Mouse (Mus musculus): ENCODE measurements around the gene Mylk. TPM values are rescaled to one million over a fixed set of nuclear protein-coding genes. Genes with fewer than 3 reads are reported as not detected.

Mylk gene
- polyA plus RNA-seq, 1 experiment from 2014 or later: 4.7 TPM

GRCm38 (mm10) chr16:34847638-34848037 lies 102.6 kb downstream of the Mylk start:
- no peak overlapping the region for H3K4me2 ChIP-seq
- no peak for ATAC-seq (ENCODE audit: insufficient number of reproducible peaks, insufficient read depth, low FRiP score, low TSS enrichment, low read depth)
- peaks cover 19% of the 10 kb centered on the region for H3K4me1 ChIP-seq (replicated peaks)
- peak overlapping the region; percentile 56; the same call in 1 of the 2 replicates for H3K27ac ChIP-seq
- no peaks in the 10 kb centered on the region; the same call in 1 of the 2 replicates for H3K9me3 ChIP-seq
- no peaks in the 10 kb centered on the region for H3K36me3 ChIP-seq
- no peak overlapping the region for H3K9ac ChIP-seq (replicated peaks)
- 46% methylated on average over 3 of the region's 3 CpGs for WGBS
- H3K27me3 ChIP-seq: no peaks in the 10 kb centered on the region; the same call in 1 of the 2 replicates
- no peak overlapping the region for H3K4me3 ChIP-seq (replicated peaks)

DNA sequence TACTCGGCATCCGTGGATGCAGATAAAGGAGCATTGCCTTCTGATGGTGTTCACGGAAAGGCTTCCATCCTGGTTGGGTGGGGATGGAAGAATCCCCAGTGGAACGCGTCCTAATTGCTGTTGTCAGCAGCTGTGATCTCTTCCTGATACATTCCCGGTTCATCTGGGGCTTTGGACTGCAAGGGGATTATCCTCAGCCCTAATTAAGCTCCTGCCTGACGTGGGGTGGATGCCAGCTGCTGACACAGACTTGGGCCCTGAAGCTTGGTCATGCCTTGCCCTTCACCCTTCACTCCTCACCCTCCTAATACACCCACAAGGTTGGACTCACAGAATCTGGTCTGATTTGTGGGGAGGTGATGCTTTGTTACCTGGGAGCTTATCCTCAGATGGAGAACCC lies 109.1 kb downstream of the Mylk start:
- Histone ChIP-seq H3K36me3 (no peaks in the 10 kb centered on the region), H3K4me2 (no peak overlapping the region), H3K9me3 (no peaks in the 10 kb centered on the region), H3K27ac (no peak overlapping the region), H3K4me3 (replicated peaks) (no peak overlapping the region), H3K27me3 (peaks cover 3% of the 10 kb centered on the region; the same call in 1 of the 2 replicates), H3K4me1 (replicated peaks) (peaks cover 20% of the 10 kb centered on the region), H3K9ac (replicated peaks) (no peak overlapping the region)
- ATAC-seq (ENCODE audit: insufficient number of reproducible peaks, insufficient read depth, low FRiP score, low TSS enrichment, low read depth): no peak
- WGBS: 71% methylated on average over 7 of the region's 7 CpGs

GRCm38 (mm10) chr16:34855136-34855535 lies 110.1 kb downstream of the Mylk start:
- H3K9ac ChIP-seq (replicated peaks): no peak overlapping the region

DNA sequence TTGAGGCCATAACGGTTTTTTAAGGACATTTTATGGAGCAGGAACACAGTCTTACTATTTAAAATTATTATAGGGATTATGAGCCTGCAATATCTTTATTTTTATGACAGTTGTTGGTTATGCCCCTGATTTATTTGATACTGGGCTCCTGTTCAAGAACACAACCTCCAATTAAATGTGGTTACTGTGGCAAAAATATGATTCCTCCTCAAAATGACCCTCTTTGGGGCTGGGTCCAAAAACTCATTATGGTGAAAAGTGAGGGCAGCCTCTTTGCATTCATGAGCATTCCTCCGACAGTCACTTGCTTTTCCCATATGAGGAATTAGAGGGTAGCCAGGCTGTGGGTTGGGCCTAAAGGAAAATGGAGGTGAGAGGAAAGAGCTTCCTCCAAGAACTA lies 110.7 kb downstream of the Mylk start:
- no peak for ATAC-seq (ENCODE audit: insufficient number of reproducible peaks, insufficient read depth, low FRiP score, low TSS enrichment, low read depth)
- no peak overlapping the region for H3K4me3 ChIP-seq (replicated peaks)
- H3K9ac ChIP-seq (replicated peaks): no peak overlapping the region
- no peaks in the 10 kb centered on the region for H3K9me3 ChIP-seq
- WGBS: 31% methylated on average over 2 of the region's 2 CpGs
- H3K4me2 ChIP-seq: no peak overlapping the region
- H3K27ac ChIP-seq: no peak overlapping the region
- H3K4me1 ChIP-seq (replicated peaks): peaks cover 20% of the 10 kb centered on the region
- H3K36me3 ChIP-seq: no peaks in the 10 kb centered on the region
- peaks cover 3% of the 10 kb centered on the region; the same call in 1 of the 2 replicates for H3K27me3 ChIP-seq

More at GRCm38 (mm10) chr16:34855136-34855535, 110.1 kb downstream of the Mylk start:
- no peak for ATAC-seq (ENCODE audit: insufficient number of reproducible peaks, insufficient read depth, low FRiP score, low TSS enrichment, low read depth)
- WGBS: 78% methylated on average over 6 of the region's 6 CpGs
- H3K4me3 ChIP-seq (replicated peaks): no peak overlapping the region
- H3K27ac ChIP-seq: no peak overlapping the region
- H3K27me3 ChIP-seq: peaks cover 3% of the 10 kb centered on the region; the same call in 1 of the 2 replicates
- no peaks in the 10 kb centered on the region for H3K36me3 ChIP-seq
- no peak overlapping the region for H3K4me2 ChIP-seq
- peaks cover 20% of the 10 kb centered on the region for H3K4me1 ChIP-seq (replicated peaks)
- H3K9me3 ChIP-seq: no peaks in the 10 kb centered on the region

DNA sequence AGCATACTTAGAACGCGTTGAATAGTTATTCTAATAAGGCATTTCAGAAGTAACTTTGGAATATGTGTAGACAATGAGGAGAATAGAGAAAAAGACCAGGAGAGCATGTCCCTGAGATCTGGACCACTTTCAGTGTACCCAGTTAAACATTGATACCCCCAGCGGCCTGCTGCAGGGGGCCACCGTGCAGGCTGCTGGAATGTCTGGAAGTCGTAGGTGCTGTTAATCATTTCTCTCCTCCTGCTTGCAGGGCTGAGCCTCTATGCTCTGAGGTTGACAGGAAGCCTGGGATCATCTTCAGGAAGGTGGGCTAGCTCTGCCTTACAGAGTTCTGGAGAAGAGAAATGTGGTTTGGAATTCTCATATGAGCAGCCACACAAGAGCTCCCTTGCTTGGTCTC lies 112.6 kb downstream of the Mylk start:
- Histone ChIP-seq H3K27ac (no peak overlapping the region), H3K36me3 (no peaks in the 10 kb centered on the region), H3K4me1 (replicated peaks) (peaks cover 20% of the 10 kb centered on the region), H3K27me3 (peaks cover 3% of the 10 kb centered on the region; the same call in 1 of the 2 replicates), H3K4me2 (no peak overlapping the region), H3K9ac (replicated peaks) (no peak overlapping the region), H3K4me3 (replicated peaks) (no peak overlapping the region), H3K9me3 (no peaks in the 10 kb centered on the region)
- WGBS: 60% methylated on average over 5 of the region's 5 CpGs
- no peak for ATAC-seq (ENCODE audit: insufficient number of reproducible peaks, insufficient read depth, low FRiP score, low TSS enrichment, low read depth)

GRCm38 (mm10) chr16:34860761-34861160 lies 115.8 kb downstream of the Mylk start:
- H3K27ac ChIP-seq: no peak overlapping the region
- no peak overlapping the region for H3K4me3 ChIP-seq (replicated peaks)
- H3K4me2 ChIP-seq: no peak overlapping the region
- ATAC-seq (ENCODE audit: insufficient number of reproducible peaks, insufficient read depth, low FRiP score, low TSS enrichment, low read depth): no peak
- H3K36me3 ChIP-seq: no peaks in the 10 kb centered on the region
- peaks cover 12% of the 10 kb centered on the region for H3K4me1 ChIP-seq (replicated peaks)
- H3K27me3 ChIP-seq: 0 out of 2 replicates have a peak, but pooled peaks cover 3% of the 10 kb centered on the region
- no peak overlapping the region for H3K9ac ChIP-seq (replicated peaks)
- no peaks in the 10 kb centered on the region for H3K9me3 ChIP-seq
- 85% methylated on average over 3 of the region's 3 CpGs for WGBS

DNA sequence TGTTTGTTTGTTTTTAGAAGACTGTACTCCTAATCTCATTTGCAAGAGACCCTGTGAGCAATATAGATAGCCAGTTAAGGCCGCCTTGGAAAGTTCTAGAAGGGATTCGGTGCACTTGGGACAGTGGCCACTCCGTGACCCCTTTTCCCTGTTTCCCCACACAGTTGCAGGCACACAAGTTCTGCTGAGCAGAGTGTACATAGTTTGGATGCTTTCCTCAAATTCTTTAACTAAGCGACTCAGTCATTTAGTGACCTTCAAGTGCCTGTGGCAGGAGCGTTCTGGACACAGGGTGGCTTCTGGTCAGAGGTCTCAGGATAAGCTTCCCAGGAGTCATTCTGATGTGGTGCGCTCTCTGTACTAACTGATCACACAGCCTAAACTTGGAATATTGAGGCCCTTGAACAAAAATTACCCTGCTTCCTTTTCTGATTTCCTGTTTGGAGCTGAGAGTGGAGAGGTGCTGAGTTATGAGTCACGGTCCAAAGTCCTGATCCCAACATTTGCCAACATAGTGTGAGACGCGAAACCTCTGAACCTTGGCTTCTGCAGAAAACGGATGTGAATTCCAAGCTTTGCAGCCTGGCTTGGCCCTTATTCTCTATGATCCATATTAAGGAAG lies 116.8 kb downstream of the Mylk start:
- Histone ChIP-seq H3K36me3 (no peaks in the 10 kb centered on the region), H3K9me3 (no peaks in the 10 kb centered on the region), H3K9ac (replicated peaks) (no peak overlapping the region), H3K27ac (no peak overlapping the region), H3K4me1 (replicated peaks) (0 out of 2 replicates have a peak, but pooled peaks cover 4% of the 10 kb centered on the region), H3K27me3 (0 out of 2 replicates have a peak, but pooled peaks cover 3% of the 10 kb centered on the region), H3K4me3 (replicated peaks) (no peak overlapping the region), H3K4me2 (no peak overlapping the region)
- ATAC-seq (ENCODE audit: insufficient number of reproducible peaks, insufficient read depth, low FRiP score, low TSS enrichment, low read depth): no peak
- WGBS: 74% methylated on average over 10 of the region's 10 CpGs

DNA sequence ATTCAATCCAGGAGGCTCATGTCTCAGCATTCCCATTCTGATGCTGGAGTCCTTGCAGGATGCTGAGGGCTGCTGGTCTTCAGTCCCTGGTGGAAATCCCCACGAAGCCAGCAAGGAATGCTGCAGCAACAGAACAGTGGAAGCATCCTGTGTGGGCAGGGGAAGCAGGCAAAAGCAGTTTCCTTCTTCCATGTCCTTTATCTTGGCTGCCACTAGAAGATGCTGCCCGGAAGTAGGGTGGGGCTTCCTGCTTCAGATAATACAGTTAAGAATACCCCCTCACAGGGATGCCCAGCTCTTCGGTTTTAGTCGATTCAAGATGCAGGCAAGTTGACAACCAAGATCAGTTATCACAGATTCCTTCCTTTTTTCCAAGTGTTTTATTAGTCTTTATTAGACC lies 120.4 kb downstream of the Mylk start:
- Histone ChIP-seq H3K4me1 (replicated peaks) (peaks cover 5% of the 10 kb centered on the region; the same call in 1 of the 2 replicates), H3K9ac (replicated peaks) (no peak overlapping the region), H3K27ac (no peak overlapping the region), H3K27me3 (no peaks in the 10 kb centered on the region), H3K4me2 (no peak overlapping the region), H3K36me3 (no peaks in the 10 kb centered on the region), H3K9me3 (no peaks in the 10 kb centered on the region), H3K4me3 (replicated peaks) (no peak overlapping the region)
- ATAC-seq (ENCODE audit: insufficient number of reproducible peaks, insufficient read depth, low FRiP score, low TSS enrichment, low read depth): no peak
- 81% methylated on average over 4 of the region's 4 CpGs for WGBS

GRCm38 (mm10) chr16:34867217-34867616 lies 122.2 kb downstream of the Mylk start:
- no peak overlapping the region for H3K27ac ChIP-seq
- no peak overlapping the region for H3K4me2 ChIP-seq
- peaks cover 5% of the 10 kb centered on the region; the same call in 1 of the 2 replicates for H3K4me1 ChIP-seq (replicated peaks)
- WGBS: 90% methylated on average over 2 of the region's 2 CpGs
- H3K36me3 ChIP-seq: no peaks in the 10 kb centered on the region
- H3K9me3 ChIP-seq: no peaks in the 10 kb centered on the region
- H3K27me3 ChIP-seq: no peaks in the 10 kb centered on the region
- ATAC-seq (ENCODE audit: insufficient number of reproducible peaks, insufficient read depth, low FRiP score, low TSS enrichment, low read depth): no peak
- no peak overlapping the region for H3K4me3 ChIP-seq (replicated peaks)
- no peak overlapping the region for H3K9ac ChIP-seq (replicated peaks)

GRCm38 (mm10) chr16:34880031-34880778 lies 135.2 kb downstream of the Mylk start:
- Histone ChIP-seq H3K9me3 (no peaks in the 10 kb centered on the region), H3K27me3 (0 out of 2 replicates have a peak, but pooled peaks cover 3% of the 10 kb centered on the region), H3K9ac (replicated peaks) (no peak overlapping the region), H3K27ac (no peak overlapping the region), H3K36me3 (no peaks in the 10 kb centered on the region), H3K4me3 (replicated peaks) (no peak overlapping the region), H3K4me2 (no peak overlapping the region), H3K4me1 (replicated peaks) (no peaks in the 10 kb centered on the region)
- WGBS: 83% methylated on average over 18 of the region's 18 CpGs
- ATAC-seq (ENCODE audit: insufficient number of reproducible peaks, insufficient read depth, low FRiP score, low TSS enrichment, low read depth): no peak

- Histone ChIP-seq H3K36me3 (no peaks in the 10 kb centered on the region), H3K9ac (replicated peaks) (no peak overlapping the region), H3K9me3 (peaks cover 4% of the 10 kb centered on the region; the same call in 1 of the 2 replicates), H3K4me1 (replicated peaks) (no peaks in the 10 kb centered on the region), H3K4me3 (replicated peaks) (no peak overlapping the region), H3K27ac (no peak overlapping the region), H3K4me2 (no peak overlapping the region), H3K27me3 (no peaks in the 10 kb centered on the region)
- ATAC-seq (ENCODE audit: insufficient number of reproducible peaks, insufficient read depth, low FRiP score, low TSS enrichment, low read depth): no peak
- 83% methylated on average over 4 of the region's 4 CpGs for WGBS
Measured at GRCm38 (mm10) chr16:34880815-34881214, 135.8 kb downstream of the Mylk start.

Data from limb, embryonic 12.5 days (tissue).